Mouse (Mus musculus): ENCODE results near the gene Cryge. TPM values are rescaled to one million over a fixed set of nuclear protein-coding genes. Genes with fewer than 3 reads are reported as not detected.
"Not testable (repeated sequence)": the region's sequence is repeated elsewhere in the genome, so short reads cannot be mapped to it uniquely, and the experiment has no call there.

The Cryge gene
- total RNA-seq (2021), result not detected
- long read RNA-seq, experiment 1, result 0 reads
- long read RNA-seq, experiment 2, result 0 reads

DNA sequence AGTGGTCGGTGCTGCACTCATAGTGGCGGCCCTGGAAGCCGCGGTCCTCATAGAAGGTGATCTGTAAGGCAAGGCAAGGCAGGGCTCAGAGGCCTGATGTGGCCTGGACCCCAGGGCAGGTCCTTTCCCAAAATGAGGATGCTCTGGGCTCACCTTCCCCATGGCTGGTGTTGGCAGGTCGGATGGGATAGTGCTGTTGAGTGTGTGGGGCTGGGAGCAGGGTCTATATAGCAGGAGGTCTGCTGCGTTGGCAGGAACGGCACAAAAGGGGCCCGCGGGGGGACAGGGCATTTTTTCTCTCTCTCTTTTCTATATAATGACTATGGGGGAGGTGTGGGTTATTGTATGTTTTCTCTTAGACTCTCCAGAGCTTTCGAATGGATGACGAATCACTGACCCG is at the start of gene Cryge:
Cryge (minus strand) TSS at position 198 of the 400 bp plus-strand sequence.
- intact Hi-C loops (cut with DNase I); DNase-seq: not testable (repeated sequence)

DNA sequence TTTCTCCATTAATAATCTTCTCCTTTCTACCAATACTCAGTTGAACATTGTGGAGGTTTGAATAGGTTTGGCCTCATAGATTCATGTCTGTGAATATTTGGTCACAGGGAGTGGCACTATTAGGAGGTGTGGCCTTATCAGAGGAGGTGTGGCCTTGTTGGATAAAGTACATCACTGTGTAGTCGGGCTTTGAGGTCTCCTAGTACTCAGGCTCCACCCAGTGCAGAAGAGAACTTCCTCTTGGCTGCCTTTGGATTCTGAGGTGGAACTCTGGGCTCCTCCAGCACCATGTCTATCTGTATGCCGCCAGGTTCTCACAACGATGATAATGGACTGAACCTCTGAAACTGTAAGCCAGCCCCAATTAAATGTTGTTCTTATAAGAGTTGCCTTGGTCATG is 46.0 kb upstream of the Cryge start:
- no peak for DNase-seq
- intact Hi-C loops (cut with DNase I), result no loop called here

DNA sequence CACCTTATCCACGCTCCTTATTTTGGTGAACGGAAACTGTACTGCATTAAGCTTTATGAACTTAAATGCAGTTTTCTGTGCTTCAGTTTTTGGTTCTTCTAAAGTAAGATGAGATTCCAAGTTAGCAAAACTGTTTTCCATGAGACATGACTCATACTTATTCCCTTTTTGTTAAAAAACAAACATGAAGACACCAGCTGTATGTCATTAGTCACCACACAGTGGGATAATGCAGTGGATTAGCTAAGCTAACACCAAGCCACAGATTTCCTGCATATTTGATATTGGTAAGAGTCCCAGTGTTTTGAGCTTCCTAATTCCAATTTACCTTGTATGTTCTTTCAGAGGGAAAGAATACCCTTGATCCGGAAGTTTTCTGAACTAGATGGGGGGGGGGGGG is 40.6 kb upstream of the Cryge start:
- no peak for DNase-seq
- intact Hi-C loops (cut with DNase I), result no loop called here

- intact Hi-C loops (cut with DNase I), result no loop called here
- no peak for DNase-seq
These were observed 39.4 kb upstream of the Cryge start for GRCm38 (mm10) chr1:65090370-65090769.

DNA sequence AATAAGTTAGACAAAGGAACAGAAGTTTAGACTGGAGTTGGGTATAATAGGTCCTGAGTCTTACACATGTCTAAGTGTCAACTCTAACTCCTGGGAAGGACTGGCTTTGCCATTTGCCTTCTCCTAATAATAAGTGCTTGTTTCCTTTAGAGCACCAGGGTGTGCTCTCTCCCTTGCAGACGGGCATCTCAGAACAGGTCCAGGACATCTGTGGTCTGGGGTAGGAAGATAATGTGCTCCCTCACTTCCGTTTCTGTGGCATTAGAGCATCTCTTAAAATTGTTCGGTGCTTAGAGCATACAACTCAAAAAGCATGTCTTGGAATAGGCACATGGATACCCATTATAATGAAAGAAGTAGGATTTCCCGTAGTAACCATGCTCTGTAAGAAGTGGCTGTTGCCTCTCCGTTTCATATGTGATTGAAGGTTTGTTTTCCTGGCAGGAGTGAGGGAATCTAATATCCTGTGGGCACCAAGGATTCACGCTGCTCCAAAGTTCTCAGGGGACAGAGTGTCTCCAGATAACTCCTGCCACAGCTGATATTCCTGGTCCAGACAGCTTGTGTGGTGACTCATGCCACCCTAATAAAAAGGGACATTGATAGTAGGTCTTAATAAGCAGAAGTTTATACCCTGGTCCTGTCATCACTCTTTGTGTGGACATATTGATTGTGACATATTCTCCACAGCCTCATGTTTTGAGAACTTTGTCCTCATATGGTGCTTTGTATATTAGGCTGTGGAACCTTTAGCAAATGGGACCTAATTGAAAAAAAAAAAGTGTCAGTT is 37.8 kb upstream of the Cryge start:
- intact Hi-C loops (cut with DNase I), result no loop called here
- no peak for DNase-seq

DNA sequence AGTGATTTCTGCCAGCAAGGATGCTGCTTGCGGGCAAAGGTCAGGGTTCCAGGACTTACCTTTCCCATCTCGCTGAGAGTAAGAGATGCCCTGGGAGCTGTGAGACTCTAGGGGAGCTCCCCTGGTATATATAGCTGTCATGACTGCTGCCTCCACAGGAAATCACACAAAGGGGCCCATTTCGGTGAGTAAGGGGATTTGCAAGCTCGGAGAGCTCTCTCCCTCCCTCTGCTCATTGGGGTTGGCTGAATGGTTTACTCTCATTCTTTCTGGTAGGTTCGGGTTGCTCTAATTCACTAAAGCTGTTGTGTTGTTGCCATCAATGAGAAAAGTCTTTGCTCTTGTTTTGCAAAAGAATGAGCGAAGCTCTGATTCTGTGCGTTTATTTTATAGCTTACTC is 31.2 kb upstream of the Cryge start, which contains the start of gene Crygb:
Crygb (minus strand) TSS at position 101 of the 400 bp plus-strand sequence.
- intact Hi-C loops (cut with DNase I), result no loop called here
- DNase-seq, result no peak

DNA sequence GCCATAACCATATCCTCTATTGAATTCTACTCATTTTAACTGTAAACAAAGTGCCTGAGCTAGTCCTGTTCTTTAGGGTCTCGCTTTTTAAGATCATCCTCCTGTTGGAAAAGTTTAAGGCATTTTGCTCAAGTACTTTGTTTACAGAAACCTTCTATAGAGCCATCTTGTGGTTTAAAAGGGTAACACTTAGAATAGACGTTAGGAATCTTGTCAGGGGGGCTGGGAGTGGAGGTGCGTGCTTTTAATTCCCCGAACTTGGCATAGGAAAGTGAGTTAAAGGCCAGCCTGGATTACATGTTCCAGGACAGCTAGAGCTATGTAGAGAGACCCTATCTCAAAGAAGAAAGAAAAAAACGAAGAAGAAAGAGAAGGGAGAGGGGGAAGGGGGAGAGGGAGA is 24.7 kb upstream of the Cryge start:
- no peak for DNase-seq
- intact Hi-C loops (cut with DNase I), result no loop called here

DNA sequence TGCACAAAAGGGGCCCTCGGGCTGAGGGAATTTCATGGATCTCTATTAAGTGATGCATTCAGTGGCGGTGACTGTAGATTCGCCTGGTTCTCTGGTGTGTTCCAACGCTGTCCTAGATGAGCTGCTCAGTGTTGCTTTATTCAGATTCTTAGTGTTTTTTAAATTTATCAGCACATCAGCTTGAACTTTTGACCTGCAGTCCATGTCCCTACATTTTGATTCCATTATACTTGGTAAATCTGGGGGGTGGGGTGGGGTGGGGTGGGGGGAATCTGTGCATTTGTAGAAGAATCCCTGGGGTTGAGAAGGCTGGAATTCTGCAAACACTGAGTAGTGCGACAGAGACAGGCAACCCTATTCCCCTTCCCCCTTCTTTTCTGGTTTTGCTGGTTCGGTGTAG is 22.6 kb upstream of the Cryge start, which contains the start of gene Crygc:
Crygc (minus strand) TSS at position 101 of the 400 bp plus-strand sequence.
- no peak for DNase-seq
- intact Hi-C loops (cut with DNase I), result no loop called here

DNA sequence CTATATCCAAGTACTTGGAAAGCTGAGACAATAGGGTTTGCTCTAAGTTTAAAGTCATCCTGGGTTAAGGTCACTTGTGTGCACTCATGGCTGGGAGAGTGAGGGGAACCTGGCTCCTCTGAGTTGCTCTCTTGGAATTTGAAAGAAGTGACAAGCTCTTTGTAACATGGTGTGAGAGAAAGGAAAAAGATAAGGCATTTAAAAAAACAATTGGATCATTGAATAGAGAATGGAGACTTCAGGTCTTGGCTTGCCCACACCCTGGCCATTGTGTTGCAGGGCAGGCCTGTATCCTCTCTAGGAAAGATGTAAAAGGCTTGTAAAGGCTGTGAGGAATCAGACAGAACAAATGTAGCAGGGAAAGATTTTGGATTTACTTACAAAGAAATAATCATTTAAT is 16.9 kb upstream of the Cryge start:
- intact Hi-C loops (cut with DNase I), result no loop called here
- no peak for DNase-seq

GRCm38 (mm10) chr1:65064201-65064600 is 13.3 kb upstream of the Cryge start:
- no peak for DNase-seq
- intact Hi-C loops (cut with DNase I), result no loop called here

DNA sequence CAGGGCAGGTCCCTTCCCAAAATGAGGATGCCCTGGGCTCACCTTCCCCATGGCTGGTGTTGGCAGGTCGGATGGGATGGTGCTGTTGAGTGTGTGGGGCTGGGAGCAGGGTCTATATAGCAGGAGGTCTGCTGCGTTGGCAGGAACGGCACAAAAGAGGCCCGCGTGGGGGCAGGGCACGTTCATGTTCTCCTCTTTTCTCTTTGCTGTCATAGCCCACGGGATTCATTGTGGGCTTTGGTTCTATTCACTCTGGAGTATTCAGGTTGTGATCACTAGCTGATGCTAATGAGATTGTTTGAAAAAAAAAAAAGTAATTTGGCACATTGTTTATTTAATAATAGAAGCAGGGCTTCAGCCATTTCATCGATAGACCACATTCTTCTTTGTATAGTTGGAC is 12.4 kb upstream of the Cryge start, which contains the start of gene Crygd:
Crygd (minus strand) TSS at position 101 of the 400 bp plus-strand sequence.
- DNase-seq, result no peak
- intact Hi-C loops (cut with DNase I), result no loop called here

GRCm38 (mm10) chr1:65052140-65052539 is 1.2 kb upstream of the Cryge start:
- DNase-seq, result no peak
- intact Hi-C loops (cut with DNase I), result no loop called here

DNA sequence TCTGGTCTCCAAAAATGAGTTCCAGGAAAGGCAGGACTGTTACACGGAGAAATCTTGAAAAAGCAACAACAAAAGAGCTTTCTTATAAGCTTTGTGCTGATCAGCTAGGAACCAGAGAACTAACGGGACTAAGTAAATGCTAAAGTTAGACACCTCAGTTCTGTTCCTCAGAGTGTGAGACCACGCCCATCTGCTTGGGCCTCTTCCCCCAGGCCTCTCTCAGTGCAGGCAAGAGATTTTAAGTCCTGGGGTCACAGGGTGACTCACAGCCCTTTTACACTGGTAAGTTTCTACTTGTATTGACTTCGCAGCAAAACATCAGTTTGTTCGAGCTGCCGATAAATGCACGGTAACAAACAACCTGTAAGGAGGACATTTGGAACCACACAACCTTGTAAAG is 747 bp upstream of the Cryge start:
- intact Hi-C loops (cut with DNase I), result no loop called here
- no peak for DNase-seq

GRCm38 (mm10) chr1:65048781-65049180 is 2.2 kb downstream of the Cryge start:
- intact Hi-C loops (cut with DNase I), result loop anchor here (5.0 kb wide), 1 partner anchor 129 kb away; no protein-coding TSS in a partner anchor
- DNase-seq, result peak in 1 of 2 experiments; percentile 11

DNA sequence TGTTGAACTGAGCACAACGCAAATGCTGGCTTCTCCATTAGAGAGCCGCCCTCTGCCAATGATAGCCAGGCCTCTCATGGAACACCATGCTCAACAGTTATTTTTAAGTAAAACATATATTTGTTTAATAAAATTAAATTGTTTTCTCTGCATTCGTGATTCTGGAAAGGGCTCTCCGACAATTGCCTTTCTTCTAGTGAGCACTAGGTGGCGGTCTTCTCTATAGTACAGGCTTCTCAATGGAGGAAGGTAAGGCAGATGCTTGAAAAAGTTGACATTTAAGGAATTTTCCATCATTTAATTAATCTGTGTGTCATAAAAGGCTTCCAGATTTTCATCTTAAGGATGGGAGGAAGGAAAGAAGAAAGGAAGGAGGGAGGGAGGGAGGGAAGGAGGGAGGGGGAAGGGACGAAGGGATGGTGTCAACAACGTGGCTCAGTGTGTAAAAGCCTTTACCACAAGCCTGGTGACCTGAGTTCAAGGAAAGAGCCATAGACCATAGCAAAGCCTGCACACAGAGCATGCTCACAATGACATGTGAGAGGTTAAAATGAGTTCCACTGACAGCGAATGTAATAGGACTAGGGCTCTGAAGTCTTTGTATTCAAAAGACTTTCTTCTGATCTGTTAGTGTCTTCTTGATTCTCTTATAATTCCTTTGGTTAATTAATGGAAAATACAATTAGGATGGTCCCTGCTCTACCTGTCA is 4.4 kb downstream of the Cryge start:
- intact Hi-C loops (cut with DNase I), result loop anchor here (5.0 kb wide), 1 partner anchor 131 kb away; no protein-coding TSS in a partner anchor
- DNase-seq, result peak; percentile 4 to 41

DNA sequence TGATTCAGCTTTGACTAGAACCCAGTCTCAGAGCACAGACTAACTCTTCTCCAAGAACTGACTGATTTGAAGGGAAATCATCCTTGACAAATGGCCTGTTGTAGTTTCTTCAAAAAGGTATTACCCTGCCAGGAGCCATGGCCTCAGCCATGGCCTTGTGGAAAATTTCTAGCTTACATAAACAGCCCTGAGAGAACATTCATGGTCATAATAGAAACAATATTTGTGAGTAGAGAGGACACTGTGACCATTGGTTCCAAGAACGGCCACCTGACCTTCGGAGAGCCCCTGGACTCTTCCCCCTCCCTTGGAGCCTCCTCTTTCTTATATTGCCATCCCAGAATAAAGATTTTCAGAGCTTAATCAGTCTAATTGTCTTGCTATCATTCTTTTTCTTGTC is 7.5 kb downstream of the Cryge start:
- no peak for DNase-seq
- intact Hi-C loops (cut with DNase I), result no loop called here

- intact Hi-C loops (cut with DNase I), result no loop called here
- no peak for DNase-seq
These were observed 9.1 kb downstream of the Cryge start for GRCm38 (mm10) chr1:65041837-65042236.

- intact Hi-C loops (cut with DNase I), result no loop called here
These were observed 10.1 kb downstream of the Cryge start for GRCm38 (mm10) chr1:65040806-65041205.

DNA sequence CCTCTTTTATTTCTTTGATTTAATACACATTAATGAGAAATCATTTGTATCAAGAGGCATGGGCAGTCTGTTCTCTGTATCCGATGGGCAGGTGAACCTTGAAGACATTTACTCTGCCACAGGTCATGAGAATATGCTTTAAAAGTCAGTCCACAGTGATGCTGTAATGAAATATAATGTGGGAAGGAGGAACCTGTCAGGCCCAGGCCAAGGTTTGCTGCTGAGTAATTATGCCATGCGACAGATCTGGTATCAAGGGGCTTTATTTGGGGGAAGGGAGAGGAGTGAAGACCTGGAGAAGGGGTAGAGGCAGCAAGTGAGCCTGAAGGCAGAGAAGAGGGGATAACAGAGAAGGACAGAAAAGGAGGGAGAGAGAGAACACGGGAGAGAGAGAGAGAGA is 11.3 kb downstream of the Cryge start:
- no peak for DNase-seq
- intact Hi-C loops (cut with DNase I), result no loop called here

More at GRCm38 (mm10) chr1:65040806-65041205, 10.1 kb downstream of the Cryge start:
- no peak for DNase-seq

DNA sequence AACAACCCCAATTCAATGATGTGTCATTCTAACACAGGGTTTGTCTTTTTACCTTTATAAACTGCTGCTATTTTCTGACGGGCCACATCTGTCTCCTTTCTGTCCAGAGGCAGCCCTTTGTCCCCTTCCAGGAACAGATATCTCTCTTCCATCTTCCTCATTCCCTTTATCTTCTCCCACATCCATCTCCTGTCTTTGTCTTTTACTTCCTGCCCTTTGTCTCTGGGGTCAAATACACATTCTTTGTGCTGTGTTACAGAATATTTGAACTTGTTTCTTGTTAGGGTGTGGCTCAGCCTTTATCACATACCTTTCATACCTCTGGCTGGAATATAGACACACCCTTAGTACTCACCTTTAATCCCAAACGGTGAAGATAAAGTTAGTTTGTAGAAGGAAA is 13.4 kb downstream of the Cryge start:
- no peak for DNase-seq

DNA sequence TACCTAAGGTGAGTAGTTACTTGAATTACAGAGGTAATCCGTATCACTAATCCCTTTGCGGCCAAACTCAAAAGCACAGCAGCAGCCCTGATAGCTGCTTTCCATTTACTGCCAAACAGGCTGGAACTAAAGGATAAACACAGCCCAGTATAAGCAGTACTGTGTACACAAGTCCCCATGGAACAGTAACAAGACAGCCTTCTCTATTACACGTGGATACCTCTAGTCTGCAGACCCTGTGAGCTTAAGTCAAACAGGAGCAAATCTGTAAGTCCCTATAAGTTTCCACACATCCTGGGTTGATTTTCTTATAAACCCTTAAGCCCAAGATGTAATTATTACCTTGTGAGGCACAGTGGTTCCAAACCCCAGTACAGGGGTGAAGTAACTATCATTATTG is 15.4 kb downstream of the Cryge start:
- intact Hi-C loops (cut with DNase I), result no loop called here
- no peak for DNase-seq

More for the DNA sequence above, 13.4 kb downstream of the Cryge start:
- intact Hi-C loops (cut with DNase I), result no loop called here

Measured in heart, postnatal 14 days (tissue).